Mouse (Mus musculus): ENCODE data around the gene Slc13a1.

Slc13a1 gene

DNA sequence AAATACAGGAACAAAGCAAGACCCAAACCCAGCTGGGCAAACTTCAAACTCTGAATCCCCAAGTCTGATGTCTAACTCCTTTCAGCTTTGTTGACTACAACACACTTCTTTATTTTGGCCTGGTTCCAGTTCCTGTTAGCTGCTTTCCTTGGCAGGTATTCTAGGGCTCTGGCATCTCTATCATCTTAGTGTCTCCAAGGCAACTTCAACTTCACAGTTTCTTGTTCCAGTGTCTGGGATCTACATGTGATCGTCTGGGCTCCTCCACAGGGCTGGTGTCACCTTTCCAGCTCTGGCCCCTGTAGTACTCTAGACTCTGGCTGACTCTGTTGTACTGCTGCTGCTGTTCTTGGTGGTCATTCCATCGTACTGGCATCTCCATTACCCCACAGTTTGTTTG is 91.8 kb downstream of the Slc13a1 start:
- no peak for DNase-seq (ENCODE audit: low spot score in 2 of 2)

DNA sequence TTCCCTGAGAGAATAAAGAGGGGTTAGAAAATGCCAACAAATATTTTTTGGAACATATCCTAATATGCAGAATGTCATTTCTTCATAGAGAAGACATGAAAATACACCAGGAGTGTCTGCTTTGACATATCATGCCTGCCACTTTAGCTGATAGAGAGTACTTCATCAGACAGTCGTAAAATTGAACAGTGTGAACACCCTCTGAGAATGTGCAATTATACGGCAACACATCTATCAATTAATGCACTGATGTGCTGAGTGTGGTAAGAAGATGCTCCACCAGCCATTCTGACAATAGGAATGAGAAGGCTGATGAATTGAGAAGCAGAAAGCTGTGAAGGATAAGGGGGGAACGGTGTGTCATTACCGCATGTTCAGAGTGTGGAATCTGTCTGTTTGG is 95.1 kb downstream of the Slc13a1 start:
- DNase-seq (ENCODE audit: low spot score in 2 of 2) = no peak

DNA sequence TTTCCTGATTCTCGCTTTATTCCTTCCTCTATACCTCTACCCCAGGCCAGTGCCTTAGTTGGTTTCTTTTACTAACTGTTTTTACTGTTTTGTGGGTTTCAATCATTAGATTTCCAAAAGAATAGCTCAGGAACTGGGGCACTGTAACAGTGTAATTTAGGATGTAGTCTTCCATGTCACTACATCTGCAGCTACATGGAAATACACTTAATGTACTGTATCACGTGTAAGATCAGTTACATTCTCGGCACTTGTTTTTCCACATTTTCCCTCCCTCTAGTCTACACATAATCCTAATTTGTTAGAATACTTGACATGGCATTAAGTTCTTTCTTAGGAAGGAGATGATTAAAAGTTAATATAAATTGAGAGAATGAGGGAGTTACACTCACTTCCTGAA is 108.1 kb downstream of the Slc13a1 start:
- DNase-seq (ENCODE audit: low spot score in 2 of 2) = no peak

DNA sequence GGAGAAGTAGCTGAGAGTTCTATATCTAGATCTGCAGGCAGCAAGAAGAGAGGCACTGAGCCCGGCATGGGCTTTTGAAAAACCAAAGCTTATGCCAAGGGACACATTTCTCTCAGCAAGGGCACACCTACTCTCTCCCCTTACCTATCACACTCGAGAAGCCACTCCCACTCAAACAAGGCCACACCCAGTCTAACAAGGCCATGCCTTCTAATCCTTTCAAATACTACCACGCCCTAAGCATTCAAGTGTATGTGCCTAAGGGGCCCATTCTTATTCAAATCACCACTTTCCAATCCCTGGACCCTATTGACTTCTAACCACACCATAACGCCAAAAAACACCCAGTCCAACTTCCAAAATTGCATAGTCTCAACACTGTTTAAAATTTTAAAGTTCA is 112.8 kb downstream of the Slc13a1 start:
- no peak for DNase-seq (ENCODE audit: low spot score in 2 of 2)

DNA sequence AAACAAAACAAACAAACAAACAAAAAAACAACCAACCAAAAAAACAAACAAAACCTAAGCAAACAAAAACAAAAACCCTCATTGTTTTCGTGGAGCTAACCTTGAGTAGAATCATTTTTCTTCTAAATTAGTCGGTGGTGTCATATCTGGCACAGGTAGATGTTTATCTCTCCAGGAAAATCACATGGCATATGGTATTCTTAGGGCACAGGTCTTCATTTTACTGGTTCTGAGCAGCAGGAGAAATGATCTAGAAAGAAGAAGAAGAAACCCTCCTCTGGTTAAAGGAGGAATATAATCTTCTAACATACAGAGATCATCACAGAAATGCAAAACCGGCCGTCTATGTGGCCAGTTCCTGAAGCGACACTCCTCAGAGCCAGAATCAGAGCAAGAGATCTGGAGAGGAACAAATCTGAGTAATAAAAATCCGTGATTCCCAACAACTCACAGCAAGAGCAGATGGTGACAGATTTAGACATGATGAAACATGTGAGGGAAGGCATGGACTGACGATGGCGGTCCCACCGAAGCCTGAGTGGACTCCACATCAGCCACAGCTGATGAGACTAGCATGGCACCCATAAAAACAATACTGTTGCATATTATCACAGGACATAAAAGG is 113.7 kb downstream of the Slc13a1 start:
- DNase-seq (ENCODE audit: low spot score in 2 of 2) = no peak

DNA sequence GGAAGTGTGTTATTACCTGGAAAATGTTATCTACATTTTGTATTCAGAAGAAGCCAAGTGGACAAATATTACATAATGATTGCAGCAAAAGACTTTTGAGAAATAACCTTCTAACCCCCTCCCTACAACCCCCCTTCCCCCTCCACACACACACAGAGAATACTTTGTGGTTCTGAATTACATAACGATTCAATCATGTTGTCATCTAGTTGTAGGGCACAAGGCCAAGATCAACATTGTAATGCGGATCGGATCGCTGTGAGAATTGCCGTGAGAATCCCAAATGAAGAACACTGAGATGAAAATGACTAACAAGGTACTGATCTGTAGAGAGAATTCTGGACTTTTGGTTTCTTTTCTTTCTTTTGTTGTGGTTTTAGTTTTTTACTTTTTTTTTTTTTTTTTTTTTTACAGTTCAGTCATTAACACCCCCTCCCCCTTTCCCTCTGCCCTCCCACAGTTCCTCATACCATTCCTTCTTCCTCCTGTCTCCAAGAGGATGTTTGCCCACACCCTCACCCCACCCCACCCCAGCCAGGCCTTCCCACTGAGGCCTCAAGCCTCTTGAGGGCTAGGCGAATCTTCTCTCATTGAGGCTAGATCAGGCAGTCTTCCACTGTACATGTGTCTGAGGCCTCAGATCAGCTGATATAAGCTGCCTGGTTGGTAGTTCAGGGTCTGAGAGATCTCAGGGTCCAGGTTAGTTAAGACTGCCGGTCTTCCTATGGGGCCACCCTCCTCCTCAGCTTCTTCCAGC is 120.7 kb downstream of the Slc13a1 start:
- no peak for DNase-seq (ENCODE audit: low spot score in 2 of 2)

DNA sequence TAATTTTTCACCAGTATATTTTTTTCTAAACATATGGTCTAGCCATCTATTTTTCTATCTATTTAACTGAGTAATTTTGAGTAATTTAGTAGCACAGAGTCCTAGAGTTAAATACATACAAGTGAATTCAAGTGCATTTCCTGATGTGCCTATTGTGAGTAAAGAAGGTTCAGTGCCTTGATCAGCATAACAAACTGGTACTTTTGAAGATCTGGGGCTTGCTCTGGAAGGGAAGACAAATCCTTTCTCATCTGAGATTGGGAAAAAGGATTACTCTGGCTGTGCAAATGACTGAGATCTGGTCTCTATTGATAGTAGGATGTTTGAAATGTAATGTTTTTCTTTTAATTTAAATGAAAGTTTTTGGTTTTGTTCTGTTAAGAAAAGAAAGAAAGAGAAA is 124.4 kb downstream of the Slc13a1 start:
- no peak for DNase-seq (ENCODE audit: low spot score in 2 of 2)
